Mouse (Mus musculus) cerebellum, adult 2 months (tissue): ENCODE data around the gene Trim69. TPM values are rescaled to one million over a fixed set of nuclear protein-coding genes. Genes with fewer than 3 reads are reported as not detected.

ENCODE experiments used
- DNase-seq, 2 experiments: peaks; one replicate each; pipeline ENCODE4 v3.0.0; 2021
- H3K27ac ChIP-seq: fragments of 200-500 bp; 2 replicates; pipeline ENCODE4 v1.5.1; 2012; ENCODE audit warnings: low read length, control low read depth, inconsistent platforms; ENCODE audit not compliant: insufficient read depth
- H3K27me3 ChIP-seq: fragments of 200-500 bp; 2 replicates; pipeline ENCODE4 v1.6.1; 2012; ENCODE audit warnings: inconsistent platforms, mild to moderate bottlenecking, low read length, moderate library complexity; ENCODE audit not compliant: control insufficient read depth, insufficient read depth
- H3K4me1 ChIP-seq: fragments of 200-500 bp; 2 replicates; pipeline ENCODE4 v1.6.1; 2011; ENCODE audit warnings: low read length; ENCODE audit not compliant: control insufficient read depth, insufficient read depth
- H3K4me3 ChIP-seq: fragments of 200-500 bp; replicated peaks from 2 replicates; pipeline ENCODE3; 2011; ENCODE audit warnings: mild to moderate bottlenecking, low read depth, low read length, control low read depth; ENCODE audit not compliant: insufficient read depth
- CTCF ChIP-seq: fragments of 200-500 bp; IDR thresholded peaks from 2 replicates; pipeline ENCODE4 v1.5.1; 2011; ENCODE audit warnings: low read depth, mild to moderate bottlenecking, control low read depth, low read length, moderate library complexity, borderline replicate concordance; ENCODE audit not compliant: insufficient read depth
- POLR2A ChIP-seq: fragments of 200-500 bp; IDR thresholded peaks from 2 replicates; pipeline ENCODE4 v1.6.1; 2011; ENCODE audit warnings: low read length, control low read depth, borderline replicate concordance; ENCODE audit not compliant: insufficient read depth
- WGBS: fragments of 180-500 bp; shearing (Covaris S2); methylation state at CpG from one replicate; pipeline ENCODE4 v1.1.7; 2018; 5-methylcytosine and 5-hydroxymethylcytosine counted together
- polyA plus RNA-seq: library from polyadenylated mRNA; depleted of rRNA; stranded (reverse); fragments of >200 nt; gene quantifications from 2 replicates; pipeline ENCODE4 v1.2.3, GENCODE M21; 2012

Gene Trim69
- polyA plus RNA-seq, 1 experiment = not detected

DNA sequence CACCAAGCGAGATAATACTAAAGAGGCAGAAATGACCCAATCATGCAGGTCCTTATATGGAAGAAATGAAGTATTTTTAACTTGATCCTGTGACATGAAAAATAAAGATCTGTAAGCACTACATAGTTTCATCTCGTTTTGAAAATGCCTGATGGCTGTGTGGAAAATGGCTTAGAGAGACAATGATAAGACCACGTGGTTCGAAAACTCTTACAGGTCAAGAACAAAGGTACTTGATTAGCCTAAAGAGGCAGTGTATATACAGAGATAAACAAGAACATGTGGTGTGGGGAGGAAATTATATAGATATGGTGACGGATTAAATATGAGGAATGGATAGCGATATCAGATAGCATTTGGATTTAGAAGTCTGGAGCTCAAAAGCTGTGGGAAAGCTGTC lies 10.8 kb downstream of the Trim69 start:
- Histone ChIP-seq H3K4me3 (no peak overlapping the region), H3K27ac (no peak overlapping the region), H3K4me1 (no peaks in the 10 kb centered on the region), H3K27me3 (no peaks in the 10 kb centered on the region)
- WGBS = 92% methylated on average over 6 of the region's 6 CpGs
- no peak for DNase-seq
- TF ChIP-seq POLR2A (no peak), CTCF (no peak)

DNA sequence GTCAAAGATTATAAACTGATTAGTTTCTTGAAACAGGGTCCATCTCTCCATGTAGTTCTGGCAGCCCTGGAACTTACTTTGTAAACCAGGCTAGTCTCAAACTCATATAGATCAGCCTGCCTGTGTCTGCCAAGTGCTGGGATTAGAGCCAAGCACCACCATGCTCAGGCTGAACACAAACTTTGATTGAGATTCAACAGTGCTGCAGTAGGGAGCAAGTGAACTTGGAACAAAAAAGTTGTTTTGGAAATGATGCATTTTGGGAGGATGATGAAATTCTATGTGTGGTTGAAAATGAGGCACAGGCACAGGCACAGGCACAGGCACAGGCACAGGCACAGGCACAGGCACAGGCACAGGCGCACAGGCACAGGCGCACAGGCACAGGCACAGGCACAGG lies 11.7 kb downstream of the Trim69 start:
- TF ChIP-seq CTCF = no peak
- TF ChIP-seq POLR2A = no peak
- no peak for DNase-seq
- WGBS = 86% methylated on average over 2 of the region's 2 CpGs
- no peak overlapping the region for H3K4me3 ChIP-seq
- H3K27me3 ChIP-seq = no peaks in the 10 kb centered on the region
- no peaks in the 10 kb centered on the region for H3K4me1 ChIP-seq
- no peak overlapping the region for H3K27ac ChIP-seq

DNA sequence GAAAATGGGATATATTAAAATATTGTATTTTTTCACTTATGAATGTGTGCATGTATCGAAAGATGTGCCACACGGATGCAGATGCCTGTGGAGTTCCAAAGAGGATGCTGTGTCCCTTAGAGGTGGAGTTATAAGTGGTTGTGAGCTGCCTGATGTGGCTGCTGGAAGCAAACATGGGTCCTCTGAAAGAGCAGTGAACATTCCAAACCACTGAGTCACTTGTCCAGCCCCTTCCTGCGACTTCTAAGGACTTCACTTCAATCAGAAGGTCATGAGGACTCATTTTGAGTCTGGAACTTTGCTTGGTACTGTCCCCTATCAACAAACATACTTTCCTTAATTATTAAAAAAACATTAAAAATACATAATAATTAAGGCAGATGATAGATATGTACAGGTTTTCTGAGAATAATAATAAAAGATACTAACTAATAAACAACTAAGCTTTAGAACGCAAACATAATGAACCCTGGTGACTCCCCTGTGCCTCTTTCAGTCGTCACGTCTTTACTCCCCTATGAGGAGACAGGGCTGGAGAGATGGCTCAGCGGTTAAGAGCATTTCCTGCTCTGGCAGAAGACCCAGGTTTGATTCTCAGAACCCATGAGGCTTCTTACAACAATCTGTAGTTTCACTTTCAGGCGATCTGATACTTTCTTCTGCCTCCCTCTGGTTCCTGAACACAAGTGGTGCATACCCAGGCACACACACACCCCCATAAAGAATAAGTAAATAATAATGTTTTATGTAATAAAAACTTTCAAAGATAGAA lies 19.7 kb downstream of the Trim69 start:
- no peak for TF ChIP-seq CTCF
- no peak overlapping the region for H3K4me3 ChIP-seq
- H3K27ac ChIP-seq = no peak overlapping the region
- DNase-seq = no peak
- no peaks in the 10 kb centered on the region for H3K27me3 ChIP-seq
- H3K4me1 ChIP-seq = no peaks in the 10 kb centered on the region
- WGBS = 72% methylated on average over 8 of the region's 8 CpGs

DNA sequence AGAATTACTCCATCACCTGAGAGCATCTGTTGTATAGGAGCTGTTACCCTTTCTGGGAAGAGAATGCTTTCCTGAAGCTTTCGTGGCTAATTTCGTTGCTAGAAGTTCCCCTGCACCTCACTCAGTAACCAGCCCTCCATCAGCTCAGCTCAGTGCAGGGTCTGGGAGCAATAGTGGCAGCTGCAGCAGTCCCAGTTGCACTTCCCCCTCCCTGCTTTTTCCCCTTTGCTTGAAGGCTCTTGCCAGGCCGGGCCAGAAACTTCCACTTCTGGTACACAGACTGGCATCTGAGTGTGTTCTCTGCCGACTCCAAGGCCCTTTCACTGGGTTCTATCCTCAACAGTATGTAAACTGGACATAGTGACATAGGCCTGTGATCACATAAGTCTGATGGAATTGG lies 24.6 kb downstream of the Trim69 start:
- H3K4me3 ChIP-seq = no peak overlapping the region
- H3K27ac ChIP-seq = no peak overlapping the region
- no peaks in the 10 kb centered on the region for H3K4me1 ChIP-seq
- 81% methylated on average over 4 of the region's 4 CpGs for WGBS
- no peaks in the 10 kb centered on the region for H3K27me3 ChIP-seq
- DNase-seq = no peak
- TF ChIP-seq CTCF = no peak
- TF ChIP-seq POLR2A = no peak

DNA sequence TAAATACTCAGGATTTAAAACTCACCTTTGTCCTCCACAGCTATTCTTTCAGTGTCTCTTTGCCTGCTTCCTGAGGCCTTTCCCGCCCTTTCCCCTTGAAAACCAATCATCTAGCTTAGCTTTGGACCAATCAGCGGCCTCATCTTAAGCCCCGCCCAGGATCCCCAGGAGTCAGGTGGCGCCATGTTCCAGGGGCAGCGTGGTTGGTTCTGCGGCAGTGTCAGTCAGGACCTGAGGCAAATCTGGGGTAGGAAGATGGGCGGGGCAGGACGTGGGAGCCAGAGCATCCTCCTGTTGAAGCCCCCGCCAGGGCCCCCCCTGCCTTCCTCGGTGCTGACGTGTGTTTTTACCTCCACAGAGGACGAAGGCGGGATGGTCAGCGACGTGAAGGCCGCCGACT lies 25.6 kb downstream of the Trim69 start, which contains the start of the genes Patl2 and Terb2:
TSS of gene Patl2 (minus strand) at position 84 of the 400 bp plus-strand sequence.
TSS of gene Terb2 (plus strand) at position 167 of the 400 bp plus-strand sequence.
- WGBS = 85% methylated on average over 17 of the region's 17 CpGs
- no peak within 1 kb of the TSS for H3K27ac ChIP-seq
- TF ChIP-seq POLR2A = no peak
- TF ChIP-seq CTCF = no peak

DNA sequence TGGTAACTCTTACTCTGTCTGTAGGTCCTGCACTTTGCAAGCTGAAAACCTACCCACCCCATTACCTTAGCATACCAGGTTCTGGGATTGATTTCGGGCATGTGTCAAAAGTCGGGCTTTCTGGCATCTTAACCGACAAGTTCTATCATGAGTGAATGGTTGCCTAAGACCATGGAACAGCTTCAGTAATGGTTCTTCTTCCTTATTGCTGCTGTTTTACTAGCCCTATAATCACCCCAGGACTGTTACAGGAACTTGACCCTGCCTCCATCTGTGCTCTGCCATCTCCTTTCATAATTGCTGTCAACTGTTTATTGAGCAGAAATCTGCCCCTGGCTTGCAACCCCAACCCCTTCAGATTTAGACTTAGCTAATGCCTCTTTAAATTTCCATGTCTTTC lies 26.3 kb downstream of the Trim69 start:
- no peak overlapping the region for H3K4me3 ChIP-seq
- no peak for DNase-seq
- H3K27ac ChIP-seq = no peak overlapping the region
- H3K27me3 ChIP-seq = no peaks in the 10 kb centered on the region
- no peak for TF ChIP-seq POLR2A
- TF ChIP-seq CTCF = no peak
- no peaks in the 10 kb centered on the region for H3K4me1 ChIP-seq
- 96% methylated on average over 3 of the region's 3 CpGs for WGBS

More for the DNA sequence above, 25.6 kb downstream of the Trim69 start, which contains the start of the genes Patl2 and Terb2:
- H3K27me3 ChIP-seq = no peaks in the 10 kb centered on the region
- no peak for DNase-seq
- no peak within 1 kb of the TSS for H3K4me3 ChIP-seq
- no peaks in the 10 kb centered on the region for H3K4me1 ChIP-seq

DNA sequence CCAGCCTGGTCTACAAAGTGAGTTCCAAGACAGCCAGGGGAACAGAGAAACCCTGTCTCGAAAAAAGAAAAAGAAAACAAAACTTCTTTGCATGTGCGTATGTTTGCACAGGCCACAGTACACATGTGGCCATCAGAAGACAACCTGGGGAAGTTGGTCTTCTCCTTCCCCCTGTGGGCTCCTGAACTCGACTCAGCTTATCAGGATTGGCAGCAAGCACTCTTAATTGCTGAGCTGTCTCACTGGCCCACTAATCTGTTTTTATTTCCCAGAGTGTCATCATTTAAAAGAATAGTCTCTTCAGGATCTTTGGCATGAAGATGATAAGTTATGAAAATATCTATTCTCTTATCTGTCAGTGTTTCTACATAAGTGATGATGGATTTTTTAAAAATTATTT lies 31.3 kb downstream of the Trim69 start:
- TF ChIP-seq POLR2A (no peak), CTCF (no peak)
- no peak for DNase-seq
- 79% methylated on average over 3 of the region's 3 CpGs for WGBS
- Histone ChIP-seq H3K27me3 (no peaks in the 10 kb centered on the region), H3K4me3 (no peak overlapping the region), H3K4me1 (no peaks in the 10 kb centered on the region), H3K27ac (no peak overlapping the region)

DNA sequence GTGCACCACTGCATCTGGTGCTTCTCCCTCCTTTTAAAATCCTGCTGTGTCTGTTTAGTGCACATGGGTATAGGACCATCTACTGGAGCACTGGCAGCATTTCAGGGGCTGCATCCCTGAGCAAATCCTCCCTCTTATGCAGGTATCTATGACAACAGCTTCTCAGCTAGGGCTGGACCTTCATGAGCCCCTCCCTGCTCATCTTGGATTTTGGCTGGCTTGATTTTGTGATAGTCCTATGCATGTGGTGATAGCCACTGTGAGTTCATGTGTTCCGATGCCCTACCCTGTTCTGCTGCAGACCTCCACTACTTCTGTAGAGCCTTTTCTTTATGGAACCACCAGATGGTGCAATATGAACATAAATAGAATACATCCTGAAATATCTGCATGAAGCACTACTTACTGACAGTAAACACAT lies 34.0 kb downstream of the Trim69 start:
- TF ChIP-seq POLR2A (no peak), CTCF (peak; percentile 56)
- DNase-seq = peak; percentile 12 to 43
- Histone ChIP-seq H3K27me3 (no peaks in the 10 kb centered on the region), H3K4me3 (no peak overlapping the region), H3K27ac (no peak overlapping the region), H3K4me1 (no peaks in the 10 kb centered on the region)
- 5% methylated on average over 1 of the region's 1 CpGs for WGBS
